Mouse (Mus musculus): Measurements from ENCODE around the gene Aqp11.
A peak's percentile ranks its signal among the peaks of the same experiment; 100 is the strongest.

Gene Aqp11

GRCm38 (mm10) chr7:97707809-97708208 lies 30.3 kb downstream of the Aqp11 start:
- DNase-seq (ENCODE audit: low read depth), result peak; percentile 53

- no peak for DNase-seq (ENCODE audit: low read depth)
Measured at GRCm38 (mm10) chr7:97707123-97707522, 31.0 kb downstream of the Aqp11 start.

GRCm38 (mm10) chr7:97701106-97701505 lies 37.0 kb downstream of the Aqp11 start:
- DNase-seq (ENCODE audit: low read depth), result no peak

GRCm38 (mm10) chr7:97700173-97700572 lies 37.9 kb downstream of the Aqp11 start:
- no peak for DNase-seq (ENCODE audit: low read depth)

GRCm38 (mm10) chr7:97696506-97697254 lies 41.4 kb downstream of the Aqp11 start, which contains the start of gene Clns1a:
TSS of gene Clns1a (plus strand) at chr7:97696634.
- DNase-seq (ENCODE audit: low read depth), result peak; percentile 65

- DNase-seq (ENCODE audit: low read depth), result no peak
Measured at GRCm38 (mm10) chr7:97696133-97696505, 42.0 kb downstream of the Aqp11 start.

- DNase-seq (ENCODE audit: low read depth), result no peak
Measured at GRCm38 (mm10) chr7:97695441-97695840, 42.6 kb downstream of the Aqp11 start.

GRCm38 (mm10) chr7:97687831-97688230 lies 50.3 kb downstream of the Aqp11 start:
- DNase-seq (ENCODE audit: low read depth), result no peak

GRCm38 (mm10) chr7:97679239-97679638 lies 58.9 kb downstream of the Aqp11 start:
- DNase-seq (ENCODE audit: low read depth), result peak; percentile 0
